Mouse (Mus musculus) bone marrow macrophage, adult 2 months (primary cell): ENCODE measurements around the gene Crhr1.

Source experiments
- CTCF ChIP-seq: IDR thresholded peaks from 2 replicates; pipeline ENCODE4 v1.5.1; 2012; ENCODE audit warnings: low read depth, mild to moderate bottlenecking, low read length, moderate library complexity
- POLR2A ChIP-seq: IDR thresholded peaks from 2 replicates; pipeline ENCODE4 v1.6.1; 2012; ENCODE audit warnings: mild to moderate bottlenecking, low read depth, low read length, borderline replicate concordance

DNA sequence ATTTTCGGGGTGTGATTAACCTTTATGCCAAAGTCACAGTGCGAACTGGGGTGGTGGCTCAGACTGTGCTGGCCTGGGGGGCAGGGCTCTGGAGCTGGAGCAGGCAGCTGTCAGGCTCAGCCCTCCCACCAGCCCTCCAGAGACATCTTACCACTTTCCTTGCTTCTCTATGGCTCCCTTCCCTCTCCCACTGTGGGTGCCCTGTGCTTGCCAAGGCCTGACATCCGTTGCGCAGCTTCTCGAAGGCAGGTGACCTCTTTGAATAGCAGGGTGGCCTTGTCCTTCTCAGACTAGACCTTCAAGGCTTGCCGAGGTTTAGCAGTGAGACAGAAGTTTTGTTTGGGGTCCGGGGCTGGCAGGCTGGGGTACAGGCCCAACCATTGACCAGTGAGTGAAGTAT lies 16.1 kb downstream of the Crhr1 start:
- TF ChIP-seq POLR2A, result no peak
- no peak for TF ChIP-seq CTCF
